Mouse (Mus musculus): ENCODE data around the gene Brd1.

GRCm38 (mm10) chr15:88661654-88662053, 72.4 kb downstream of the Brd1 start:
- TF ChIP-seq CTCF (IDR thresholded peaks at IDR 0.05; ENCODE audit: low read depth) (no peak), EP300 (IDR thresholded peaks at IDR 0.05; ENCODE audit: low read depth) (no peak)

Data from liver, postnatal 0 days (tissue).